Mouse (Mus musculus): ENCODE results near the gene Clec16a. TPM values are rescaled to one million over a fixed set of nuclear protein-coding genes. Genes with fewer than 3 reads are reported as not detected.

Clec16a gene
- total RNA-seq, 2 experiments from 2014 or later, result 69.3 to 71.5 TPM

DNA sequence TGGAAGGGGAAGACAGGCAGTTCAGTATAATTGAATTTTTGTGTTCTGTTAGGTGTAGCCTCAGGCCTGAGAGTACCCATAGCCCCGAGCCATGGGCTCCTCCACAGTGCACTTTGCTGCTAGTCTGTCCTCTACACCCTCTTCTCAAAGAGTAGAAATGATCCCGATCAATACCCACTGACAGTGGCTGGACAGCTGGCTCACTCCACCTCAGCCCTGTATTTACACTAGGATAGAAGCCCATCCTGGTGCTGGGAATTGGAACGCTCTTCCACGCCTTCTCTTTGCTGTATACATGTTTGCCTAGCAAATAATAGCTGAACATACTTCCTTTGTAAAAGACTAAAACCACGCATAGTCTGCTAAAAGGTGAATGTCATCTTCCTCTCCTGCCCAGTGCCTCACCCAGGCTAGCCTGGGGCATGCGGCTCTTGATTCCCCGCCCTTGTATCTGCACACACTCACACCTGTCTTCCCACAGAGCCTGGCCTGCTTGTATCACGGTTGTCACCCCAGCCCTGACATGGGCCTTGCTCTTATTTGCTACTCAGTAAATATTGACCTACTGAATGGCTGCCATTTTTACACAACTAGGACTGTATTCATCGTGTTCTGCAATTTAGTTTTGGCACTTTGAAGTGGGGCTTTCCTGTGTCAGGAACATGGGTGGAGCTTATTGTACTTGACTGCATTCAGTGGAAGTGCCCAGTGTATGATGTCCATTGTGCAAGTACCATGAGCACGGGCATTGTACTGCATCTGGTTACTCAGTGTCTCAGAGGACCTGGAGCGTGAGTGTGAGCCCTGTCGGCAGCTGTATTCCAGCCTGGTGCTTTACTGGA lies 119.0 kb downstream of the Clec16a start:
- intact Hi-C loops (cut with DNase I), result loop anchor here (5.0 kb wide), 1 partner anchor 123 kb away; the partner anchor contains the start of genes Socs1 and Tnp2
- DNase-seq (ENCODE audit: extremely low spot score in 1 of 2, low spot score in 2 of 2), result no peak

DNA sequence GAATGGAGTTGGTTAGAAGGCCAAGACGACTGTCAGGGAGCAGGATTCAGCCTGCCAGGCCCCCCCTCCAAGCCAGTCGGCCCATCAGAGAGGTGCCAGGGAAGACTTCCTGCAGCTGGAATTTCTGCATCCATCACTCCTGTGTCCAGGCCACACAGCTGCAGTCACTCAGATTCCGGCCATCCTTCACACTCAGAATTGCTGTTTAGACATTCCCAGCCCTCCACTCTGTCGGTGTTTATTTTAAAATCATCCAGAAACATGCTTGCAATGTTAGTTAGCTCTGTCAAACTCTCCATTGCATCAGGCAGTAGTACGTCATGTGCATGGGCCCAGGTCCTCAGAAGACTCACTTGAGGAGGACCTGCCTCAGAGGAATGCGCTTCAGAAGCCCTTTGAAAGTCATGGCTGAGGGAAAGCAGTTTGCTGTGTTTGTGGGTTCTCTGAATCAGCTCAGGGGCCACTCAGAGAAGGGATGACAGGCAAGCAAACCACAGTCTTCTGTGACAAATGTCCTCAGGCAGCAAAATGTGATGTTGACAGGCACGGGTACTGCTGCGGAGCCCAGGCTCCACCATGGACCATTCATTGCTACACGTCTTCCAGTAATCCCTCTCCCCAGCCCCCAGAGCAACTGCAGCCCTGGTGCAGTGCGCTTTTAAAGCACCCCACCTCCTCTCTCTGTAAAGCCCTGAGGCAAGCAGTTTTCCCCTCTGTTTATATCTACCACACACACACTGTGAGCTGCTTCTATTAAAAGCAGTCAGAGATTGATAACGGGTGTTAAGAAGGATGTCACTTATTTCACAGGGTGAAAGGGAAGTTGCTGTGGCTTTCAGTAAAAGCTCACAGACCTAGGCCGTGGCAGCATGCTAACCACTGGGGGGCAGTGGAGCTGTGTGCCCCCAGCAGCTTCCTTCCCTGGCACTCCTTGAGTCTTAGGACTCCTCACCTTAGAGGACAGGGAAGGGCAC lies 120.1 kb downstream of the Clec16a start:
- intact Hi-C loops (cut with DNase I), result loop anchor here (5.0 kb wide), 1 partner anchor 122 kb away; the partner anchor contains the start of genes Socs1 and Tnp2
- DNase-seq (ENCODE audit: extremely low spot score in 1 of 2, low spot score in 2 of 2), result peak in 1 of 2 experiments; percentile 60

DNA sequence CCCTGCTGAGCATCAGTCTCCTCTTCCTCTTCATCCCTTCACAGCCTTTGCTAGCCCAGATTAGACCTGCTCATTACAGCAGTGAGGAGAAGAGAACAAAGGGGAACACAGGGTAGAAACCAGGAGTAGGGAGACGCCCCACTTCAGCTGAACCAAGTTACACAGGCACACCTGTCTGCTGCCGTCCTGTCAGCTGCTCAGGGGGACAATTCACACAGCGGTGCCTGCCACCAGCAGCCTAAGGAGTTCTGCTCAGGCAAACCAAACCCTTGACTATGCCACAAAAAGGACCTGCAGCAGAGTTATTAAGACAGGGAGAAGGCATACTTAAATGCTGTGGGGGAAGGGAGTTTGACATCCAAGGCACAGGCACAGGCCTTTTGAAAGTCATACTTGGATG lies 121.6 kb downstream of the Clec16a start:
- DNase-seq (ENCODE audit: extremely low spot score in 1 of 2, low spot score in 2 of 2), result no peak
- intact Hi-C loops (cut with DNase I), result no loop called here

DNA sequence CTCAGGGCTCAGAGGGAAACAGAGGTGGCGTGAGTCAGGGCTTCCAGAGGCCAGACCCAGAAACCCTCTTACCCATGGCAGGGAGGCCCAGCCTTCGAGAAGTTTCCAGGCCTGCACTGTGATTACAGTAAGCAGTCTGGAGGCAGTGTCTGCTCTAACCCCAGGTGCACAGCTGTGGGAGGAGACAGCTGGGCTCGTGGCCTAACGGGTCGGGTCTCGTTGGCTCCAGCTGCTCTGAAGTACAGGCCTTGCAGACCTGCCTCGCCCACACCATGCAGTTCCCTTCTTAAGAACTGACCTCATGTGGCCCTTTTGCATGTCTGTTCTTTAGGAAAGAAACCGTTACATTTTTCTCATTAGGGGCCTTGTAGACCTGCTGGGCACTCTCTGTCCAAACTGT lies 123.3 kb downstream of the Clec16a start:
- intact Hi-C loops (cut with DNase I), result no loop called here
- no peak for DNase-seq (ENCODE audit: extremely low spot score in 1 of 2, low spot score in 2 of 2)

DNA sequence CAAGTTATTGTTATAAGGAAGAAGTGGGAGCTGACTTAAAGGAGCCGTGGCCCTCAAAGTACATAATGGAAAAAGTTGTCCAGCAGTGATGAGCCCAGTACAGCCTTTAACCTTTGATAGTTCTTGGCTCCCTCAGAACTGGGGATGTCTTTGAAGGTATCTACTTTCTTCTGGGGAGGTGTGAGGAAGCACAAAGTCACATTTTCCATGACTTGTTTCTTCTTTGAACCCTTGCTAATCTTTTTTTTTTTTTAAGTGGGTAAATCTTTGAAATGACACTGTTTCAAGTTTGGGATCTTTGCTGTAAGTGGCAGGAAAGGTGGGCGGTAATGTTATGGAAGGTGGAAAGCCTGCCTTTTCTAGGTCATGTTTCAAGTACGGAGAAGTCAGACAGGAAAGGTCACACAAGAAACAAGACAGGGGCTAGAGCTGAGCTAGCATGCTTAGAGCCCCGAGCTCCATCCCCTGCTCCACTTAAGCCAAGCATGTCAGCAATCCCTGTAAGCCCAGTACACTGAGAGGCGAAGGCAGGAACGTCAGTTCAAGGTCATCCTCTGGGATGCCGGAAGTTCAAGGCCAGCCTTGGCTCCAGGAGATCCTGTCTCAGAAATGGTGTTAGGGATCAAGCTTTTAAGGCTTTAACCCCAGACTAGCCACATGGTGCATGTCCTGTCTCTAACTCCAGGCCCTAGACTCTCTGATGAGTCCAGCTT lies 124.0 kb downstream of the Clec16a start:
- DNase-seq (ENCODE audit: extremely low spot score in 1 of 2, low spot score in 2 of 2), result no peak
- intact Hi-C loops (cut with DNase I), result no loop called here

DNA sequence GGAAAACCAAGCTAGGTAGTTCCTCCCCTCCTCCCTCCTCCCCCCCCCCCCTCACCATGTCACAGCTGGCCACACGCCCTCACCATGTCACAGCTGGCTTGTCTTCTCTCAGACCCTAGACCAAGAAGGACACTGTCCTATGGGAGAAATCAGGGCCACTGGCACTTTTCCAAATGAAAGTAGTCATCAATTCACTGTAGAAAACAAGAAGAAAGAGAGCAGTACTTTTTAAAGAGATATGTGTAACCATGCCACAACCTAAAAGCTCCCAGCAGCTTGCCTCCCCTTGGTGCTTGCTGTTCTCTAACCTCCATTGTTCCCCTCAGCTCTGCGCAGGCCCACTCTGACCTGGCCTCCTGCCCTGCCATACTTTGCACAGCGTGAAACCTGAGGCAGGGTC lies 124.8 kb downstream of the Clec16a start:
- intact Hi-C loops (cut with DNase I), result no loop called here
- no peak for DNase-seq (ENCODE audit: extremely low spot score in 1 of 2, low spot score in 2 of 2)

DNA sequence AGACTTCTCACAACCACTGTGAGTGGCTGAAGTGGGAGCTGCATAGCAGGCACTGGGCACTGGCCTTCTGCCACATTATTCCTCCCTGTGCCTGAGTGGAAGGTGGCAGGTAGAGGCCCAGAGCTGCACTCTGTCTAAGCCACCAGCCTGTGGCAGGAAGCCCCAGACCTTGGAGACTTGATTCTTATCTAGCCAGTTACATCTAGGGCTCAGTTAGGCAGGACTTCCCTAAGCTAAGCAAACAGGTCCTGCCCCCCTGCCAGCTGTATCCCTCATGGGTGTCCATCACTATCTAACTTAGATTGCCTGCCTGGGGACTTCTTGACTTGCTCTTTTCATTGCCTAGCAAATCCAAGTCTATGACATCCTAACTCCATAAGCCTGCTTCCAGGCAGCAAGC lies 127.4 kb downstream of the Clec16a start:
- intact Hi-C loops (cut with DNase I), result no loop called here
- no peak for DNase-seq (ENCODE audit: extremely low spot score in 1 of 2, low spot score in 2 of 2)

DNA sequence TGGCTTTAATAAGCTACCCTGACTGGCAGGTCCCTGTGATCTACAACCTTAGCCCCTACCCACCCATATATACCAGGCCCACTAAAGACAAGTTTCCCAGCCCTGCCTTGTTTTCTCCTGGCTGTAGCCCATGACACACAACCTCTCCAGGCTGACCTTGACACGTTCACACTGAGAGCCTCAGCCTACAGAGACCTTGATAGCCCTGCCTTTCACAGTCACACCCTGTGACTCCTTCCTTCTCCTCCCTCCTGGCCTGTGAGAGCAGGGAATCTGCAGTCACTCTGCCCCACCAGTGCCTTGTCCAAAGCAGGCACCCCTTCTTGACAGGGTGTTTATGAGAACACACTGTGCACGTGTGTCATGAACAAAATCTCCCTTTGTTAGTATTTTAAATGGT lies 128.9 kb downstream of the Clec16a start:
- intact Hi-C loops (cut with DNase I), result no loop called here
- DNase-seq (ENCODE audit: extremely low spot score in 1 of 2, low spot score in 2 of 2), result no peak

DNA sequence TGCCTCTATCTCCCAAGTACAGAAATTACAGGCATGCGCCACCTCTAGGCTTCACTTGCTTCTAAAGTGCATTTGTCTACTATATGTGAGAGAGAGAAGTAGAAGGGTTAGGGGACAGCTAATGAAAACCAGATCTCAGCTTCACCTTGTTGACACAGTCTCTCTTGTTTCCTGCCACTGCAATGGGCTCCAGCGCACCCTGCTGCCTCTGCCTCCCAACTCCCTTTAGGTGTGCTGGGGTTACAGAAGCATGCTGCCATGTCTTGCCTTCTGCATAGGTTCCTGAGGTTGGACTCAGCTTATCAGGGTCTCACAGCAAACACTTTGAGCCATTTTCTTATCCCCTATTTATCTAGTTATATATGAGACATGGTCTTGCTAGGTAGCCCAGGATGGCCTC lies 129.8 kb downstream of the Clec16a start:
- intact Hi-C loops (cut with DNase I), result no loop called here

DNA sequence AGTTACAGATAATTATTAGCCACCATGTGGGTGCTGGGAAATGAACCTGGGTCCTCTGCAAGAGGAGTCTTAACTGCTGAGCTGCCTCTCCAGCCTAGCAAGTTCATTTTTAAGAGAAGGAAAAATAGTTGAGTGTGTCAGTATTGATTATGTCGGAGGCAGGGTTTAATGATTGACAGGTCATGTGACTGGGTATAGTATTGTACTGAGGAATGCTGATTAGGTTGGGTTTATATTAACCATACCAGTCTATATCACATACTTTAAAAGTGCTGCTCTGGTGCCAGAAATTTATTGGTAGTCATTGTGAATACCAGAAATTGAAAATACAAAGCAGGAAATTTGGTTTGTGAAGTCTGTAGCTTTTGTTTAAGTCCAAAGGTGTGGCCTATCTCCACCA lies 130.5 kb downstream of the Clec16a start:
- intact Hi-C loops (cut with DNase I), result no loop called here
- no peak for DNase-seq (ENCODE audit: extremely low spot score in 1 of 2, low spot score in 2 of 2)

More for the DNA sequence above, 129.8 kb downstream of the Clec16a start:
- no peak for DNase-seq (ENCODE audit: extremely low spot score in 1 of 2, low spot score in 2 of 2)

DNA sequence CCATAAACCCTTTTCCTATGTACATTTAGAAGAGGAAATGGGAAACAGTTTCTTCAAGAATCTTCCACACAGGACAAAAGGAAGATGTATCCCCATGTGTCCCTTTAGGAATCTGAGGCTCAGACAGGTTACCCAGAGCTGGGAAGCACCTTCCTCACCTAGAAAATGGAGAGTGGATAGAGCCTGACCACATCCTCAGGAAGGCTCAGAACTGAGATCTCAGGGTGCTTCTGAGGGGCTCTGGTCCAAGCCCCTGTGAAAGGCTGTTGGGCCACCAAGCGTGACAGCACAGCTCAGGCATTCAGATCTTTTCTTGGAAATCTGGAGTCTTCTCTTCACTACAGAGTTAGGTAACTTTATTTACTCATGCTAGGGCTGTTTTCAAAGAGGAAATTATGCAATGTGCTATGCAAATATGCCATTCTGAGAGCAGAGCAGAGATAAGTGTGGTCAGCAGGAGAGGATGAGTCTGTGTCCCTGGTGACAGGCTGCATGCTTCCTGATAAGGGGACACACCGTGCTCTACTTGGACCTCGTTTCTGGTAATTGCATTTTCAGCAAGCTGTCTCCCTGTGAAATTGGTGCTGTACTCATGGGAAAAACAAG lies 131.4 kb downstream of the Clec16a start:
- intact Hi-C loops (cut with DNase I), result no loop called here
- DNase-seq (ENCODE audit: extremely low spot score in 1 of 2, low spot score in 2 of 2), result no peak

DNA sequence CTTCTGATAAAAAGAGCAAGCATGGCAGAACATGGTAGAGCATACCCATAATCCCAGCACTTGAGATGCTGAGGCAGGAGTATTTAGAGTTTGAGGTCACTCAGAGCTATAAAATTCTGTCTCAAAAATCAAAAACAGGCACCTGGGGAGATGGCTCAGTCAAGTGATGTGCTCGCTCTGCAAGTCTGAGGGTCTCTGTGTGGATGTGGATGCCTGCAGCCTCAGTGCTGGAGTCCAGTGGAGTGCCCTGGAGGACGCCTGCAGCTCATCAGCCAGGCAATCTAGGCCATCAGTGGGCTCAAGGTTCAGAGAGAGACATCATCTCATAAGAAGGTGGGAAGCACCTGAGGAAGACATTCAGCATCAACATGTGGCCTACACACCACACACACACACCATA lies 137.4 kb downstream of the Clec16a start:
- intact Hi-C loops (cut with DNase I), result no loop called here
- DNase-seq (ENCODE audit: extremely low spot score in 1 of 2, low spot score in 2 of 2), result no peak

DNA sequence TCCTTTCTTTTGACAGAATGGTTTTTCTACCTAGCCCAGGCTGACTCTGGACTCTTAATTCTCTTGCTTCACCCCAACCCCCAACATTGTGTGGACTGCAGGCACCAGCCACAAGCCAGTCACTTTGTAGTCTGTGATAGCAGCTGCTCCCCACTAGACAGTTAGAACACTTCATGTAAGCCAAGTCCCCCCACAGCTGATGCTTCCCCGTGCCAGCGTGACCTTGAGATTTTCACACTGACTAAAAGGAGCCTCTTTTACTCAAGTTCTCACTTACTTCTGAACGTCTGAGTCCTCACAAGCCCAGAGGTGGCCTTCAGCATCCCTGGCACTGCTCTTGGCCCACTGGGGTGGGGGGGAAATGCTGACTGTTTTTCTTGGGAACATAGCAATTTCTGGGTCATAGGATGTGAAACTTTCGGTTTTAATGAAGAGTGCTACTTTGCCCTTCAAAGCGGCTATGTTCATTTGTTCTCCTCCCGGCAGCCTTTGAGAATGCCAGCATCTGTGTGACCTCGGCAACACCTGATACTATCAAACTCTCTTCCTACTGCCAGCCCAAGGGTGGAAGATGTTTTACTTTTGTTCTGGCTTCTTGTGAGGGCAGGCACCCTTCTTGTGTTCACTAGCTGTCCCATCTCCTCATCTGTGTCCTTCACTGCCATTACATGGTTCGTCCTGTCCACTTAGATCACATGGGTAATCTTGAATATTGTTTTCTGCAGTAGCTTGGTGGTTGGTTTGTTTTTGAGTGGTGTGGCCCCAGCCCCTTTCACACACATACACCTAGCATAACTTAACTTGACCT lies 138.3 kb downstream of the Clec16a start:
- intact Hi-C loops (cut with DNase I), result no loop called here

DNA sequence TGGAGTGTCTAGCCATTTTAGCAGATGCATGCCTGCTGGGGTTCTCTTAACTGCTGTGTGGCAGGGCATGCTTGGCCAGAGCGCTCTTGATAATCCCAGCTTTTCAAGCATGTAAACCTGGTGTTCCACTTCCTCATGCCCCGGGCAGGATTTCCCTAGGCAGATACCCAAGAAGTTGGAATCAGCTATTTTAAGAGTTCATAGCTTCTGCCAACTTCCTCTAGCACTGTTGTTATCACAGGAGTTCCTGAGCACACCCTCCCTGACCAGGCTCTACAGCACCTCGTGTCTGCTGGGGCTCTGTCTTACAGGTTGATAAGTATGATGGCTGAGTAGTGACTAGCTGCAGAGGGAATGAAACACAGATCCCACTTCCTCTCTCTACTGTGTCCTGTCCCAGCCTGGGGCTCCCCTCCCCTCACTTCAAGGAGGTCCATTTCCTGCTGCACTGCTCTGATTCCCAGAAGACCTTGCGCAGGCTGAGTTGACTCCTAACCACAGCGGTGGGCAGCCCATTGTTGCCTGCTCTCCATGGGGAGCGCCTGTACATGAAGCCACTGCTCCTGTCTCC lies 144.7 kb downstream of the Clec16a start:
- intact Hi-C loops (cut with DNase I), result no loop called here
- peak in 1 of 2 experiments; percentile 39 for DNase-seq (ENCODE audit: extremely low spot score in 1 of 2, low spot score in 2 of 2)

More for the DNA sequence above, 138.3 kb downstream of the Clec16a start:
- no peak for DNase-seq (ENCODE audit: extremely low spot score in 1 of 2, low spot score in 2 of 2)

DNA sequence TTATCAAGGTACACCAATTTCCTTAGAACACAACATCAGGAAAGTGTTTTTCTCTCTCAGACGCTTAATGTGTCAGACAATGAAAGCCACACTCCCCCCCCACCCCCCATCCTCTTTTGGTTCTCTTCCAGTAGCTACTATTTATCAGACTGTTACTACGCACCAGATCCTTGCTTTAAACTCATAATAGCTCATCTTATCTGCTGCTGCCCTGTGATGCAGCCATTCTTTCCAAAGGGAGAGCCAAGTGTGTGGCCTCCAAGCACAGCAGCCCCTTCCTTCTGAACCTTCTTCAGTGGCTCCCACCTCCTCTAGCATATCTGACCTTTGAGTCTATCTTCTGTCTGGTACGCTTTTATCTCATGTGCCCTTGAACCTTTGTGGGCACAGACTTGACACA lies 145.3 kb downstream of the Clec16a start:
- intact Hi-C loops (cut with DNase I), result no loop called here
- DNase-seq (ENCODE audit: extremely low spot score in 1 of 2, low spot score in 2 of 2), result no peak

DNA sequence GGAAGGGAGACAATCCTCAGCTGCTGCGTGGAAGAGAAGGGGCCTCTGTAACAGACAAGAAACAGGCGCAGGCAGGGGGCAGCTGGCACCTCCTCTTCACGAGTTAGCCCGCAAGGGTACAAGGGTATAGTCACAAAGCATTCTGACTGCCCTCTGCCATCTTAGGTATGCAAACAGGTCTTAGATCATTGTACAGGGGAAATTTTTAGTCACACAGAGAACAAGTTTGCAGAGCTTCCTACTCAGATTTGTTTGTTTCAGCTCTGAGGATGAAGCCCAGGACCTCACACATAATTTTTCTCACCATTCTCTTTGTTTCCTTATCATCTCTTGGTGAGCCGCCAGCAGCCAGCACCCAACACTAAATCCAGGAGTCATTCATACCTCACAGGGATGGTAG lies 146.6 kb downstream of the Clec16a start:
- intact Hi-C loops (cut with DNase I), result no loop called here
- no peak for DNase-seq (ENCODE audit: extremely low spot score in 1 of 2, low spot score in 2 of 2)

DNA sequence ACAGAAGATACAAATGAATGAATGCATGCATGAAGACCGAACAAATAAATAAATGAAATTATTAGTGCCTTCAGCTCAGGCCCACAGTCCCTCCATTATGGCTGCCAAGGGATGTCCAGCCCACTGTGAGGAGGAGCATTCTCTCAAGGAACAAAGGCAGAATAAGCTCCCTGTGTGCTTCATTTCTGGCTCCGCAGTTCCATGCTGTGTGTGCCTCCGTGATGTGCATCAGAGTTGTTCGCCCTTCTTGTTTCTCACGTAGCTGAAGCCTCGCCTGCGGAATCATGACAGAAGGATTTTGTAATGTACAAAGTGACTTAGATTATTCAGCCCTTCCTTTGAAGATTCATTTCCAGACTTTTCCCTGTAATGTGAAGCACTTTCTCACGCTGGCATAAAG lies 147.7 kb downstream of the Clec16a start:
- no peak for DNase-seq (ENCODE audit: extremely low spot score in 1 of 2, low spot score in 2 of 2)
- intact Hi-C loops (cut with DNase I), result no loop called here

DNA sequence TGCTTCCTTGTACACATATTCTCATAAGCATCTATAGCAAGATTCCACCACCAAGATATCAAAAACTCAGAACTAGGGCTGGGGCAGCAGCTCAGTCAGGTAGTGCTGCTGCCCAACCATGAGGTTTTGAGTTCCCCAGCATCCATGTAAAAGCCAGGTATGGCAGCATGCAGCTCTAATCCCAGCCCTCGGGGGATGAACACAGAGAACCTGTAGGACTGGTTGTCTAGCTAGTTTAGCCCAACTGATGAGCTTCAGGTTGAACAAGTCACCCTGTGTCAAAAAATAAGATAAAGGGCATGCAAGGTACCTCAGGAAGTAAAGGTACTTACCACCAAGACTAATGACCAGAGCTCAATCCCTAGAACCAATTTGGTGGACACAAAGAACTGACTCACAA lies 148.3 kb downstream of the Clec16a start:
- intact Hi-C loops (cut with DNase I), result no loop called here
- no peak for DNase-seq (ENCODE audit: extremely low spot score in 1 of 2, low spot score in 2 of 2)

Data from left cerebral cortex, postnatal 10 days (tissue).